Mouse (Mus musculus): ENCODE data around the gene Rps19.
"Not testable (repeated sequence)": the region's sequence is repeated elsewhere in the genome, so short reads cannot be mapped to it uniquely, and the experiment has no call there.

Rps19 gene

DNA sequence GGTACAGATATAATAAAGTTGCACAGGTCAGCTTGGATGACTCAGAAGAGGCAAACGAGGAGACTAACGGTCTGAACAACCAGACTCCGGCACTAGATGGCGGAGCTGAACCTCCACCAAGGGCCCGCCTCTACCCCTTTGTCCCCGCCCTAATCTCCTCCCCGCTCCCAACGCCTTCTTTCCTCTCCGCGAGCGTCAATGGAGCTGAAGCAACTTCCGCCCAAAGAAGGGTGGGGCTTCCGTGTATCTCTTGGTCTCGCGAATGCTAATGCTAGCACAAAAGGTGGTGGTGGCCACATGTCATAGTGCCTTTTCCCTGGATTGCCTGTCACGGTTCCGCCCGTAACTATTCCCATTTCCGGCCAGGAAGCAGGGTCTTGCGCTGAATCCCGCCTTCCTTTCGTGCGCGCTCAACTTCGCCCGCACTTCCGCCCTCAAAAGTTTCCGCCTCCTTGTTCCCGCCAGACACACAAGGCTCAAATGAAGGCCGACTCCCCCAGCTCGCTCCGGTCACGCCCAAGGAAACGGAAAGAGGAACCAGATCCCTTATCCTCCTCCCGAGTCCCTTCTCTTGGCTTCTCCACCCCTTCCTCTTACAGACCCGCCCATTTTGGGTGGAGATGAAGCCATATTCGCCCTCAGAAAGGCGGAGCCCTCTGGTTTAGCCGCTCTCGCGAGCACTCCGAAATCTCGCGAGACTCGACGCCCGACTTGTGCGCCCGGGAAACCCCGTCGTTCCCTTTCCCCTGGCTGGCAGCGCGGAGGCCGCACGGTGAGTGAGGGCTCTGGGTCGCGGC, at the start of gene Rps19:
Gene Rps19, plus strand, starts transcription at position 476 of the 797 bp plus-strand sequence.
- peak; percentile 99 for DNase-seq (ENCODE audit: low read depth, low spot score)

- DNase-seq (ENCODE audit: low read depth, low spot score): peak; percentile 38
Observed at GRCm38 (mm10) chr7:24838732-24839409, 45.3 kb upstream of the Rps19 start.

- no peak for DNase-seq (ENCODE audit: low read depth, low spot score)
Observed at GRCm38 (mm10) chr7:24839410-24839808, 44.8 kb upstream of the Rps19 start.

- peak; percentile 25 for DNase-seq (ENCODE audit: low read depth, low spot score)
Observed at GRCm38 (mm10) chr7:24840331-24840730, 43.8 kb upstream of the Rps19 start.

DNA sequence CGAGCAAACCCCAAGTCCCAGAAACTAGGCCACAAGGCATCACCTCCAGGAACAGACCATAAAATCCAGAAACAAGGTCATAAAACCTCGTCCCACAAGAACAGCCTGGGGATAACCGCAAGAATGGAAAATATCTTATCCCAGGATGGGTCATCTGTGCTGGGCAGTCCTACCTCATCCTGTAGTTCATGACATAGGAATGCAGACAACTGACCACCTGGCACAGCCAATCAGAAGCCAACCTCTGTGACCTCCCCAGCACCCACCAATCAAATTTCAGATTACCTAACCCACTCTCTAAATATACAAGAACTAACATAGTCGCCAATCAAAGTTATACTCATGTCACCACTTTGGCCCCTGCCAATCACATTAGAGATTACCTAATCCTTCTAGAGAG, 43.2 kb upstream of the Rps19 start:
- DNase-seq (ENCODE audit: low read depth, low spot score): no peak

GRCm38 (mm10) chr7:24844144-24844543, 40.0 kb upstream of the Rps19 start:
- no peak for DNase-seq (ENCODE audit: low read depth, low spot score)

DNA sequence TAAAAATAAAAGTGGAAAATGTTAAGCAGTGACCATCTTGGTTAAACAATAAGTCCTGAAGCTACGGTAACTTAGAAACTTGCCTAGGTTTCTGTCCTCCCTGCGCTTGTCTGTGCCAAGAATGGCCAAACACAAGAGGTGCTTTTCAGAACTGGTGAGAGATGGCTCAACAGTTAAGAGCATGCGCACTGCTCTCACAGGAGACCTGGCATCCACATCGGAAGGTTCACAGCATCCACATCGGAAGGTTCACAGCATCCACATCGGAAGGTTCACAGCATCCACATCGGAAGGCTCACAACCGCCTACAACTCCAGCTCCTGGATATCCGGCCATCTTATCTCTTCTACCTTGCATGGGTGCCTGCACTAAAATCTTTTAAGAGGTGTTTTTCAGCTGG, 39.0 kb upstream of the Rps19 start:
- peak; percentile 27 for DNase-seq (ENCODE audit: low read depth, low spot score)

GRCm38 (mm10) chr7:24845713-24846112, 38.5 kb upstream of the Rps19 start:
- DNase-seq (ENCODE audit: low read depth, low spot score): peak; percentile 92

DNA sequence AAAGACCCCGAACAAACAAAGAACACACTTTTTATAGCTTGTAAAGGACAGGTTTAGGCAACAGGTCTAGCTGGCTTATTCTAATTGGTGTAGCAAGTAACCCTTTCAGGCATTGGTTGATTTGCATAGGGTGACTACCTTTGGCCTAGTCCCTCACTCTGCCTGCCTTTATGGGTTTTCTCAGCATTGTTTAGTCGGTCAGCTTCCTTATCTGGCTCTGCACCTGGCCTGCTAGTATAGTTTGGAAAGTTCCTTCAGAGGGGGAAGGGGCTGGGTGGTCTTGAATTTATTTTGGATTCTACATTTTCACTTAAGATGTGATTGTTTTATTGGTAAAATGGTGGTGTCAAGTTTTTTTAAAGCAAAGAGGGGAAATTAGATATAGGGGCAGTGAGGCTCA, 37.6 kb upstream of the Rps19 start:
- not testable (repeated sequence) for DNase-seq (ENCODE audit: low read depth, low spot score)

GRCm38 (mm10) chr7:24850162-24850561, 34.0 kb upstream of the Rps19 start:
- peak; percentile 70 for DNase-seq (ENCODE audit: low read depth, low spot score)

- DNase-seq (ENCODE audit: low read depth, low spot score): peak; percentile 84
Observed at GRCm38 (mm10) chr7:24850899-24851303, 33.3 kb upstream of the Rps19 start.

- DNase-seq (ENCODE audit: low read depth, low spot score): no peak
Observed at GRCm38 (mm10) chr7:24851596-24852325, 32.4 kb upstream of the Rps19 start.

DNA sequence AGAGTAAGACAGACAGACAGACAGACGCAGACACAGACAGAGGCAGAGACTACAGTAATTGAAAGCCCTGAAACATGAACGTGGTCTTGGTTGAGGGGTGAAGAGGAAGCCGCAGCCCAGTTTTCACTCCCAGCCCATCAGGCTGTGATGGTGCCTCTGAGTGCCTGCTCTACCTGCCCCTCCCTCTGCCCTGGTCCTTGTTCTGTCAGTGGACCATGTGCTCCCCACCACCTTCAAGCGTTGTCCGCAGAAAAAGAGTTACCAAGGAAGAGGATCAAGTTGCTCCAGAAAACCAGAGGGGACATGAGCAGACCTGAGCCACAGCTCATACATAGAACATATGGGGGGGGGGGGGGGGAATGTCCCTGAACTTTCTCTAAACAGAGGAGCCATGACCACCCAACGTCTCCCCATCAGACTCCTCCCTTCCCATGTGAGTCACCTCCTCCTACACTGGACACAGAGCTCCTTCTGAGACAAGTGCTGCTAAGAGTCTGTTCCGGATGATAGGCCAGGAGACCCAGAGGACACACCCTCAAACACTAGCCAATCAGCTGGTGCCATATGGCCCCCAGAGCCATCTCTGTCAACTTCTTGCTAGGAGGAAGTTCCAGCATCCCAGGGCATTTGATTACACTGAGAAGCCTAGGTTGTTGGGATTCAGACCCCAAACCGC, 31.5 kb upstream of the Rps19 start:
- peak; percentile 66 for DNase-seq (ENCODE audit: low read depth, low spot score)

DNA sequence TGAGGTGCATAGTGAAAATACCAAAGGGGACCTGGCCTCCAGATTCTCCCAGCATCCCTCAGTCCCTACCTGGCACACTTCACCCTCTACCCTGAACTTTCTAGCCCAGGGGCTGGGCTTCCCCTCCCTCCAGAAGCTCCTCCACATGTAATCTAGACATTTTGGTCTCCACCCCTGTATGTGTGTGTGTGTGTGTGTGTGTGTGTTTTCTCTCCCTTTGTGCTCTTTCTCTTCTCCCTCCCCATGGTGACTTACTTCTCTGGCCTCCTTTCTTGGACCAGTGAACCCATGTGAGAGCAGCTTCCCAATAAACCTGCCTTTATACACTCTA, 31.0 kb upstream of the Rps19 start:
- DNase-seq (ENCODE audit: low read depth, low spot score): no peak

- DNase-seq (ENCODE audit: low read depth, low spot score): peak; percentile 70
Observed at GRCm38 (mm10) chr7:24853695-24854094, 30.5 kb upstream of the Rps19 start.

- DNase-seq (ENCODE audit: low read depth, low spot score): peak; percentile 32
Observed at GRCm38 (mm10) chr7:24856460-24857120, 27.6 kb upstream of the Rps19 start.

GRCm38 (mm10) chr7:24859234-24859633, 24.9 kb upstream of the Rps19 start:
- no peak for DNase-seq (ENCODE audit: low read depth, low spot score)

- no peak for DNase-seq (ENCODE audit: low read depth, low spot score)
Observed at GRCm38 (mm10) chr7:24861913-24862312, 22.3 kb upstream of the Rps19 start, which contains the start of gene Gm9844. Gm9844 (plus strand) TSS chr7:24862213.

DNA sequence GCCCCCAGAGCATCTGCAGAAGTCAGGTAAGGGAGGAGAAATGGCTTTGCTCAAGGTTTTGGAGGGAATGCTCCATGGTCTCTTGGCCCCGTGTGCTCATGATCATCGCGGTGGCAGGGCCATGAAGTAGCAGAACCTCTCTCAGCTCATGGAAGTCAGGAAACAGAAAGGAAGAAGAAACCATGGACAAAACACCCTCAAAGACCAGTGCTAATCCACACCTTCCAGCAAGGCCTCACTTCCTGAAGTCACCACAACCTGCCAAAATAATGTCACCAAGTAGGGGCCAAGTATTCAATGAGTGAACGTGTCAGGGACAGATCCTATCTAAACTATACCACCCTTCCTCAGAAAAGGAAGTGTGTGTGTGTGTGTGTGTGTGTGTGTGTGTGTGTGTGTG, 21.3 kb upstream of the Rps19 start:
- peak; percentile 30 for DNase-seq (ENCODE audit: low read depth, low spot score)

- DNase-seq (ENCODE audit: low read depth, low spot score): peak; percentile 69
Observed at GRCm38 (mm10) chr7:24864156-24864555, 20.0 kb upstream of the Rps19 start.

GRCm38 (mm10) chr7:24869080-24869479, 15.1 kb upstream of the Rps19 start:
- no peak for DNase-seq (ENCODE audit: low read depth, low spot score)

Data from ZHBTc4 (cell line).